Mouse (Mus musculus) urinary bladder, postnatal 10 days (tissue): ENCODE measurements around the gene Maml3.

Experiments
- DNase-seq: peaks from one replicate; pipeline ENCODE4 v3.0.0; 2022; ENCODE audit warnings: low spot score

The Maml3 gene

DNA sequence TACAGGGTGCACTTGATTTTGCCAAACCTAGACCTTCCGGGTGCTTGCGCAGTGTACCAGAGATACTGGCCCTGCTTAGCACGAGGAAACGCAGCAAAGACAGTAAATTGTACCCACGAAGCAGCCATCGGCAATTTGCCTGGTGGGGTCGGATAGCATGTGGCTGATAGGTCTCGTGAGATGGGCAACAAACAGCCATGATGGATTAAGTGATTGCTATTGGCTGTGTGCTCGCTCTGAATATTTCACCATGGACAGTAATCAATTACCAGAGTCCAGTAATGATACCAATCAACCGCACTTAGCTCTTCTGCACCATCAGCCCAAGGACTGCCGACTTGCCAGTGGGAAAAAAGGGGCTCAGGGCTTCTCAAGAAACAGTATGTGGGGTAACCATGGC, 150.9 kb downstream of the Maml3 start:
- no peak for DNase-seq

DNA sequence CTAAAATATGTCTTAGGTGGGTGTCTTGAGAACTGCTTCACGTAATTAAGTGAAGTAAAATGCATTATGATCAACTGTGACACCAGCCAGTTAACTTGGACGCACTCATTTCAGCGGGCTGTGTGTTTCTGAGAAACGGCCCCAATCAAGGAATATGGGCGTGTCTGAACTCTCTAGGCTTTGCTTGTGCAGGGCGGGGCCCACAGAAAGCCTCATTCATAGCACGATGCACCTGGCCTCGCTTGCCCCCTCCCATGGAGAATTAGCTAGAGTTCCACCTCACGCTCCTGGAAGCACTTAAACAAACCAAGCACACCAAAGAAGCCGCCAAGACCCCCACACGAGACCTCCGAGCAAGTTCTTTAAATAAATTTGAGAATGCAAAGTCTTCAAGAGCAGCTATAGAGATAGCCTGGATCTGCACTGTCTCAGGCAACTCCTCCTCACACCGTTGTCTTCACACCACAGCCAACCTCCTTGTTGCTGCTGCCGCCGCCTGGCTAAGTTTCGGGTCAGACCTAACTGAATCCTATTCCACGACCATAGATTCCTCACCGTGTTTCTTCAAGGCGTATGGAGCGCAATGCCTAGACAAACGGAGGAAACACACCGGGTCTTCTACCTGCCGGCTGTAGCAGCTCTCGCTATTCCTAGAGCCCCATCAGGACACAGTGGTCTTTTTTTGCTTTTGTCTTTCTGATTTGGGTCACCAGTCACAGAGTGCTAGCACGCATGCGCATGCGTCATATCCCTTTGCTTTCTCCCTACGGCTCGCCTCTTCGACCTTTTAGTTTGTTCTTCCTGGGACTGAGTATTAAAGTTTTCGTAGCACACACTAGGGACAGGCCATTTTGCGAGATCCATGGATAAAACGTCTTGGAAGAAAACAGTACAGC, 151.9 kb downstream of the Maml3 start:
- no peak for DNase-seq

DNA sequence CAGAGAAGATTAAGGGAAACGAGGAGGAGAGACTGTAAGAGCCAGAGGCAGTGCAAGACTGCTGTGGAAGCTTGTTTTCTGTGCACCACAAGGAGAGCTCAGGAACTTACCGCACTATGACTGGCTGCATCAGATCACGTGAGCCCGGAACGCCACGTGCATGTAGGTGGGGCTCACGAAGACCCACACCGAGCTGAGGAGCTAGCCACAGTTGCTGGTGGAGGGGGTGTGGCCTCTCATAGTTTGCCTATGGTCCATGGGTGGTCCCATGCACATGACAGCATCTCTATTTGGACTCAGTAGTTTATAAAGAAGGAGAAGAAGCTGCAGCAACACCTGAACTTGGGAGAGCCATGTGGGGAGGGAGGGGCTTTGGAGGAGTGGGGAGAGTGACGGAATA, 152.6 kb downstream of the Maml3 start:
- DNase-seq: no peak

DNA sequence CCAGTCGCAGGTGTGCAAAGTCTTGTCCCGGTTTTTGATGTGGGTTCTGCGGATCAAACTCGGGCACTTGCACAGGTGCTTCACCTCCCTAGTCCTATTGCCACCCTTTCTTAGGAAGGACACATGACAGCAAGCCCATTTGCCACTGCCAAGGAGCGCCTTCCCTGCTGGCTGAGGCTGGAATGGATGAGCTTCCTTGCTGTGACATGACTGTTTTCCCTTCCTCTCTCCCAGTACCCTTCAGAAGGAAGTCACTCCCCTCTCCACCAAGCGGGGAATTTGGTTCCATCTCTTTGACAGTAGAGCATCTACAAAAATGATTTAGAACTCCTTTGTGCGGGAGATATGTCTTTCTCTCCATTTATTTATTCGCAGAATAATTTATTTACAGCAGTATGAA, 155.2 kb downstream of the Maml3 start:
- DNase-seq: no peak

DNA sequence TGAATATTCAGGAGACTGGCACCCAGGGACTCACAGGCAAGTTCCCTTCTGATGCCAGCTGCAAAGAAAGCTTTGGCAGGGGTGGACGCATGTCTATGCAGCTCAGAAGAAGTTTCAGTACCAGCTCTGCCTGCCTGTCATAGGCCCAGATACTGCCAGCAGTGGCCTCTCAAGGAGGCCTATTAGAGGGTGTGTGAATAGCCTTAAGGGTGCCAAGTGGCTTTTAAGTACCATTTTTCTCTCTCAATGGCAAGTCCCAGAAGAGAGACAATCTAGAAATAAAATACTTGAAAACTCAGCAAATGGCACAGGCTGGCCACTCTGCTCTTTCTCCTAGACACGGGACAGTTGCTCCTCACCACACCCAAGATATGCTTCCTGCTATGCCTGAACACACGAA, 157.7 kb downstream of the Maml3 start:
- DNase-seq: no peak

DNA sequence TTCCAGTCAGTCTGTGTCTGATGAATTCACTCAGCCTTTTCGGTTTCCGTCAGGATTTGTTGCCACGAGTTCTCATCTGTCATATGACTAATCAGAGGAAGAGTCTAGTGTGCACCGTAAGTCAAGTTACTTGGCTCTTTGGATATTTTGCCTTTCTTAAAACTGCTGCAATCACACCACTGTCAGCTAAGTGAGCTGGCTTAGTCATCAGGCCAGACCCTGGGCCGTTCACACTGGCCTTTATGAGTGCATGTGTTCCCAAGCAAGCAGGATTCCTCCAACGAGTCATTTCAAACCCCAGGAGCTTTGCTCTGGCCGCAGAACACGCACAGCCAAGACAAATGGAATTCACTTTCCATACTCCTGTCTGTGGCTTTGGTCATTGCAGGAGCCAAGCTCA, 161.2 kb downstream of the Maml3 start:
- DNase-seq: no peak

DNA sequence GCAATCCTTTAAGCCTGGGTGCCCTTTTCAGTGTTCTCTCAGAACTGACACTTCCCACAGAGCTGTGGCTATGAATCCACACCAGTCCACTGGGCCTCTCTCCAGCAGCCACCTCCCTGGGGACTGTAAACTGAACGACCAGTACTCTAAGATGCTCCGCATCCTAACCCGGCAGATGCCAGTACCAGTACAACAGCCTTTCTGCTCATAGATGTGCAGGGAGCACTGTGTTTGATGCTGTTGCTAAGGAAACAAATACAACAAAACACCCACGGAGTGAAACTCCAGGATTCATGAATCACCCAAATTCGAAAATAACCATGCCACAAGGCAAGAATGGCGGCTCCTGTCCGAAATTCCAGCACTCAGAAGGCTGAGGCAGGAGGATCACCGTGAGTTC, 163.1 kb downstream of the Maml3 start:
- DNase-seq: no peak

DNA sequence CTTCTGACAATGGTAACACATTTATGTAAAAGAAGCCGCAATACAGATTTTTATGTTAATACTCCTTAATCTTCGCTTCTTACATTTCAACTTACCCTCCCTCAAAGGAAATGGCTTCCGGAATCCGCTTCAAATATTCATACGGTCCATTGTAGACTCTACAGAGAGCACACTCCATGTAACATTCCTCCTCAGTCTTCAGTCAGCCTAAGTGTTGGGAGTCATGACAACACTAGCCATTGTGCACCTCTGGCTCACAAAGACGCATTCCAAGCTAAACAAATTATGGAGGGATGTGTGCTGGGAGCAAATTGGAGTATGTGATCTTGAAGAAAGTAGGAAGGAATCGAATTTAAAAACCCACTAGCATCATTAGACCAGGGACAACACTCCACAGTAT, 165.0 kb downstream of the Maml3 start:
- no peak for DNase-seq

DNA sequence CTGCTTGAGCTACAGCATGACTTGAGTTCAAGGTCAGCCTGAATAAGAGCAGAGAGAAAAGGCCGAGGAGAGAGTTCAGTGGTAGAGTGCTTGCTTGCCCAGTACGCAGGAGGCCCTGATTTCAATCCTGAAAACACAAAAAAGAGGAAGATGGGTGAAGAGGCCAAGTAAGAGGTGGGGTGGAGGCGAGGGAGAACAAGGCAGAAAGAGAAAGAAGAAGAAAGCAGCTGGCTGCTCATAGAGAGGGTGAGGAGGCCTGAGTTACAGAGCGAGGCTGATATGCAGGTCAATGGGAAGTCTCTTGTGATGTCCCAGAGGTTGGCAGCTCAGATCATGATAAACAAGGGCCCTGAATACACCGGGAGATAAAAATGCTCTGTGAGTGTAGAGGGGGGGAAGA, 165.8 kb downstream of the Maml3 start:
- DNase-seq: no peak

DNA sequence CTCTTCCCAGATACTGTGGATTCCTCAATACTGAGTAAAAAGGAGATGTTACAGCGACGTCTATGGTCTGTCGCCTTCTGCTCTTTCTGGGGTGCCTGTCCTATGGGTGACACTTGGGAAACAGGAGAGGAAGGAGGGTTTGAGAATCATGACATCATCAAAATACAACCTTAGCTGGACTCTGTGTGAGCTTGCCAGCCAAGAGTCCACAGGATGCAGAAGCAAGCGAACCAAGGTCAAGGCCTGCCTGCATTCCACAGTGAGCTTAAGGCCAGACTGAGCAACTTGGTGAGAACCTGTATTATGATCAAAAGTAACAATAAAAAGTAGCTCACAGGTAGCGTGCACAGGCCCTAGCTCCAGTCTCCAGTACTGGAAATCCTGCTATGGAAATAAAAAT, 167.7 kb downstream of the Maml3 start:
- no peak for DNase-seq

DNA sequence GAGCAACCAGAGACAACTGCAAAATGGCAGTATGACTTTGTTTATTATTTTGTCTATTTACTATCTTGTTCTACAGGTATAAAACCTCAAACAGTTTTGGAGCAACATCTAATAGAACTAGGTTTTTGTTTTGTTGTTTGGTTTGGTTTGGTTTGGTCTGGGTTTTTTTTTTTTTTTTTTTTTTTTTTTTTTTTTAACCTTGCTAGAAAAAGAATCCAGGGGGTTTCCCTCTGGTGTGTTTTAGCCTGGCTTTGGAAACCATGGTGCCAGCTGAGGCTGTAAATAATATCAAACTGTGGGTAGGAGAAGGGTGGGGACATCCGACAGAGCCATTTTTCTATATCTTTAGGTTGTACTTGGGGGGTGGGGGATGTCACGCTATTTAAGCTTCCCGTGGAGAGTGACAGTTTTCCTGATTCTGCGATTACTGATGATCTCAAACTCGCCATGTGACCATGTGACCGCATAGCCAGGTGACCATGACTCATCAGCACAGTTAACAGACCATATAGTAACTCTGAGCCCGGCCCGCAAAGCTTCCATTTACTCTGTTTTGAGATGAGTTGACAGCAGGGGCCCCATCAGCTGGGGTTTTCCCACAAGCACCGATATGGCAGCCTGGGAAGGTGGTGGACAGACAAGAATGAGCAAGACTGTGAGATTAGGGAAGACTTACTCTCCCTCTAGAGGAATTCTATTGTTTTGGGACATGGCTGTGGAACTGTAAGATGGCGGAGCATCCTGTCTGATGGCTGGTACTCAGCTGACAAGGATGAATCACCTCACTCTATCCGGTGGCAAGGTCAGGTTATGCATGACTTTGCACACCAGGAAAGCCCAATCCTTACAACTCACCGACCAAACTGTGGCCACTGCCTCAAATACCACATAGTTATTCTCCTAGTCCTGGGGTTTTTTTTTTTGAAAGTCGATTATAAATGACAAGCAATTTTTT, 170.1 kb downstream of the Maml3 start:
- DNase-seq: no peak

DNA sequence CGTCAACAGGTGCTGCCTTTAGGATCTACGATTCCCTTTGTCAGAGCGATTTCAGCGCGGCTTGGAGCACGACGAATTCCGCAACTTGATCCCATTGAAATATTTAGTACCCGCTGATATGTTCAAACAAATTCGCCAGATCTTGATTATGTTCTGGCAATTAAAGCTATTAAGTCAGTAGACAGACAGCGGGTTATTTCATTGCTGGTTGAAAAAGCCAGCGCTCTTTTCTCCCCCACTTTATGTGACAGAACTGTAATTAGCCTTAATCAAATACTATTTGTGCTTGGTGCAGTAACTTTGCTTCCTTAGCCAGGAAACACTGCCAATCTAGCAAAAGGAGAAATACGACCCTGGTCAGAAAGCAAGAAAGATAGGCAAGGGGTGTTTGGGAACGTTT, 176.7 kb downstream of the Maml3 start:
- no peak for DNase-seq

DNA sequence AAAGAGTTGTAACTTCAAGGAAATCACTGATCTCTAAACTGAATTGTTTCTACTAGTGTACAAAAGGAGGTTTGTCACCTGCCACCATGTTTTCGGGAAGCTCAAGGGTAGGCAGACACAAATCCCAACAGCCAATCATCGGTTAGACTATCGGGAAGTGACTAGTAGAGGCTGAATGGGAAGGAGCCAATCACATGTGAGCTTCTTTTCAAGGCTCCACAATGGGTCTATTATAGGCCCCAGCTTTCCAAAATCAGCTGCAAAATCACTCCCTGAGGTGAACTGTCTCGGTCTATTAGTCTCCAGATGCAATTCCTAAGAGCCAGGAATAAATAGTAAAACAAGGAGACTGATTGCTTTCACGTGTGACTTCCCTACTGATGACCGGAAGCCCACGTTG, 177.3 kb downstream of the Maml3 start:
- no peak for DNase-seq

DNA sequence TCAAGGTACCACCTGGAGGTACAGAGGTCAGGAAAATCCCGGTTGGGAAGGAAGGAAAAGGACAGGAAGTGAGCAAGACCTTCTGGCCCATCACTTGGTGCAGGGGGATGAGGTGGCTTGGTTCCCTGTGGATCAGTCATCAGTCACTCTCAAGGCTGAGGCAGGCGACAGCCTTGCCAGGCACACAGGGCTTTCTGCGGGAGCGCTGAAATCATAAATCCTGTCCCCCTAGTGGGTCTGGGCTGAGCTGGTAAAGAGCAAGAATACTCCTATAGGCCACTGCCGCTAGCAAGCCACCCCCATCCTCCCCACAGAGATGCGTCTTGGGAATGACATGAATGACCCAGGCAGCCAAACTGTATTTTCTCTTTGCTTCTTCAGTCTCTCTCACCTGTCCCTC, 177.8 kb downstream of the Maml3 start:
- no peak for DNase-seq

DNA sequence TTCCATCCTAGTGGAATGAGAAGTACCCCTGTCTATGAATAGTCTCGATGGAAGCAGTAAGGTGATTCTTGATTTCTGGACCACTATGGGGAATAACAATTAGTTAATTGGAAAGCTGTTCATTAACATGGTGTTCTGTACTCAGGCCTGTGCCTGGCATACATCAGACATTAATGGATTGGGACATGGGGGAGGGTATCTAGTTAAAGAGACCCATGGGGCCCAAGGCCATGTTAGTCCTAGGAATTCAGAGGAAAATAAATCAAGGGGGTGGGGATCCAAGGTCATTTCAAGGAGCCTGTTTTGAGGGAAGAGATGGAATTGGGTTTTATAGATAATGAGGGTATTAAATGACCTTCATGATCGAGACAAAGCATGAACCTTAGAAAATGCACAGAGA, 179.1 kb downstream of the Maml3 start:
- no peak for DNase-seq

DNA sequence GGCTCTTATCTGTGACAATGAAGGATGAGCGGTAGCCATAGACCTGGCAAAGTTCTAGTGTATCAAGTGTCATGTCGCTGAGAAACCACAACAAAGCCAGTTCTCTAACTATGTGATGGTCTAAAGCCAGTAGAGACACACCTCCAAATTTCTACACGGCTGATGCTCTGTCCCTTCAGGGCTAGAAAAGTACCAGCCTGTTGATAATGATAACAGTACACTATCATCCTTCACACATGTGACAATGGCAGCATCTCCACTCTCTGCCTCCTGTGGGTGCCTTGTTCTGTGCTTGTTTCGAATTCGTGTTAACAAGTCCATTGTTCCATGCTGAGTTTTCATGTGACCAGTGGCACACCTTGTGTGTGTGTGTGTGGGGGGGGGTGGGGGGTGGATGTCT, 180.2 kb downstream of the Maml3 start:
- DNase-seq: no peak

DNA sequence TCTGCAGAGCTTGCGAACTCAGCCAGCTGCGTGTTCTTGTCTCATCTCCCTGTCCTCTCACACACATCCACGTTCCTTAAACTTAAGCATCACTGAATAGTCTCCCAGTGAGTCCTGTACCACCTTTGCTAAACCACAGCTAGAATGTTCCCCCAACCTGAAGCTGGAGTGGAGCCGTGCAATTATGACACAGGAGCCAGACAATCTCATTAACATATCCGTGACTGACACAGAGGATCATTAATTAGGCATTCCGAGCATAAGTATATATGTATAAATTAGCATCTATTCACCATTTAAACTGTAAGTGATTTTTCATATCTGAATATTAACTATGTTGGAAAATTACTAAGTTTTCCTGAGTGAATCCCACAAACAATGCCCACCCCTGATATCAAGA, 181.1 kb downstream of the Maml3 start:
- DNase-seq: no peak

DNA sequence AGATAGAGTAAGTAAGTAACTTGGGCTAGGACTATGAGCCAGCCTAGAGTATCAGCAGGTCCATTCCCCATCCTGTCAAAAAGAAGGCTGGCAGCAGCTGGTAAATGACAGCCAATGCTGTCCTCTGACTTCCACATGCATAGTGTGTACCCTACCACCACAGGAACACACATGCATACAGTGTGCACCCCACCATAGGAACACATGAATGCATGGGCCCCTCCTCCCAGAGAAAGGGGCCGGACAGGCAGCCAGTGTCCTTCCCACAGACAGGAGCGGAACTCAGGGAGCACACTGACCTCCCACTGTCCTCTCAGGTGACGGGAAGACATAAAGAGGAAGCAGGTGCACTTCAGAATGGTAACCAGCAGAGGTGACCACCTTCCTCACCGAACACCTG, 188.0 kb downstream of the Maml3 start:
- no peak for DNase-seq

DNA sequence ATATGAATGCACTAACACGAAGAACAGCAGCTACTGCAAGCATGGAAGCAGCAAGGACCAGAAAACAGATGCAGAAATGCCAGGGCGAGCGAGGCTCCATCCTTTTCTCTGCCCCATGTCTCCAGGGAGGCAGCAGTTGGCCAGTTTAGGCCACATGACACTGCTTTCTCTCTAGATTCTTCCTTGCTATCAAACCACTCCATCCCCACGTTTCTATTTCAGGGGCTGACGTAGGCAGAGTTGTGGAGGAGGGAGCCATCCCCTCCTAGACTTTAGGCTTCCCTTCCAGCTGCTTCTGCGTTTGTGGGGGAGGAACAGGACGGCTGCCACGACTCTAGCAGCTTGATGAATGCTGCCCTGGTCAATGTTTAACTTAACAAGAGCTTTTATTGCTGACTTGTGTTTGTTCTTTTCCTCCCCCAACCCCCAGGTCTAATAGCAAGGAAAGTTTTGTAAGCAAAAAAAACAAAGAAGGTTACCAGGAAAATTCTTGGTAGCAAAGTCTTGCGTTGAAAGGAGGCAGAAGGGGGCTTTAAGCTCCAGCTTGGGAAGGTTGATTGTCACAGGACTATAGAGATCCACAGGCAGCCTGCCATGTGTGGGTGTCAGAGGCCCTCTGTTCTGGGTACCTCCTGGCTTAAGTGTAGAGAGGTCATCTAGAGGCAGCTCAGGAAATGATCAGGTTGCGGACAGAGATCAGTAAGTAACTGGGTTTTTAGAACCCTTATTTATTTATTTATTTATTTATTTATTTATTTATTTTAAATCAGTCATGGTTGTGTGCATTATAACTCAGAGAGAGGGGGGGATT, 188.6 kb downstream of the Maml3 start:
- DNase-seq: no peak

DNA sequence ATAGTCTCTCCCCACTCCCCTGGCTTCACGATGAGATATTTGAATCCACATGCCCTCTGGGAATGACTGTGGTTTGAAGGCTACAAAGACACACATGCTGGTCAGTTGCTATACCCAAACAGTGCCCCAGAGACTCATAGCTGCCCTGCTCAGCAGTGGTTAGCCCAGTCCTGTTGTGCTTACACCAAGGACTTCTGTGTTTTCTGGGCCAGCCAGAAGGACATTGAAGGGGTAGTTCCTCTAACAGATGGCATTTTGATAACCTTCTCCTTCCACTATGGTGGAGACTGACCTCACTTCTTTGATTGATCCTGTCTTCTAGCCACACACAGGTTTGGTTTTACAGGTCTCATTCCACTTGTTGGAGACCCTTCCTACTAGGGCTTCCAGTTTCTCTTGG, 189.5 kb downstream of the Maml3 start:
- no peak for DNase-seq

DNA sequence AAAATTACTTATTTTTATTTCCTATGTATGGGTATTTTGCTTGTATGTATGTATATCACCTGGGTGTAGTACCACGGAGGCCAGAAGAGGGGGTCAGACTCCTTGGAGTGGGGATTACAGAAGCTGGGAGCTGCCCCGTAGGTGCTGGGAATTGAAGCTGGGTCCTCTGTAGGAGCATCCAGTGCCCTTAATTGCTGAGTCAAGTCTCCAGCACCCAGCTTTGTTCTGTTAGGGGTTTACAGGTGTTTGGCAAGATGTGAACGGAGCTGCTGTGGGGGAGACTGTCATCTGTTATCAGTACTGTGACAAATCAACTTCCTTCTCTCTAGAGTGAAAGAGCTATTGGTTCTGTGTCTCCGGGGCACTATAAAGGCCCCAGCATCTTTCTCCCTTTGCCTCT, 190.0 kb downstream of the Maml3 start:
- DNase-seq: no peak

DNA sequence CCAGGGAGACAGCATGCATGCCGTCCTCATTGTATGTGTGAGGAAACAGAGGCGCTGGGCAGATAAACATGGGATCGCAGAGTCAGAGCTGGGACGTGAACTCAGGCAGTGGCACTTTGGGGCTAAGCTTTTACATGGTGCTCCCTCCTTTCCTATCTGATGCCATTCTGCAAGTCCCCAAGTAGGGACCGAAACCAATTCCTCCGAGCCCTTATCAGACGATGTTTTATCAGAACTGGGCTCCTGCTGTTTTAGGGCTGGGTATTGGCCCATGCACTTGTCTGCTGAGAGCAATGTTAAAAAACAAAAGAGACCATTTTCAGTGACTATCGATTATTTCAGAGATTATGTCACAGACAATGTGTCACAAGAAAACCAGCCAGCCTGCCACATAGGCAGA, 191.4 kb downstream of the Maml3 start:
- DNase-seq: no peak
